Mouse (Mus musculus): ENCODE results near the gene Tchh.
"Not testable (repeated sequence)": the region's sequence is repeated elsewhere in the genome, so short reads cannot be mapped to it uniquely, and the experiment has no call there.

GRCm38 (mm10) chr3:93494774-93495173 lies 52.6 kb downstream of the Tchh start:
- not testable (repeated sequence) for TF ChIP-seq CTCF (IDR thresholded peaks at IDR 0.05; ENCODE audit: control insufficient read depth, insufficient read depth, low read length); POLR2A (IDR thresholded peaks at IDR 0.05; ENCODE audit: borderline replicate concordance, control insufficient read depth, low read depth, low read length)
